Comparison of ENCODE assay signal across 27 mouse cellular contexts in the genomic region with DNA sequence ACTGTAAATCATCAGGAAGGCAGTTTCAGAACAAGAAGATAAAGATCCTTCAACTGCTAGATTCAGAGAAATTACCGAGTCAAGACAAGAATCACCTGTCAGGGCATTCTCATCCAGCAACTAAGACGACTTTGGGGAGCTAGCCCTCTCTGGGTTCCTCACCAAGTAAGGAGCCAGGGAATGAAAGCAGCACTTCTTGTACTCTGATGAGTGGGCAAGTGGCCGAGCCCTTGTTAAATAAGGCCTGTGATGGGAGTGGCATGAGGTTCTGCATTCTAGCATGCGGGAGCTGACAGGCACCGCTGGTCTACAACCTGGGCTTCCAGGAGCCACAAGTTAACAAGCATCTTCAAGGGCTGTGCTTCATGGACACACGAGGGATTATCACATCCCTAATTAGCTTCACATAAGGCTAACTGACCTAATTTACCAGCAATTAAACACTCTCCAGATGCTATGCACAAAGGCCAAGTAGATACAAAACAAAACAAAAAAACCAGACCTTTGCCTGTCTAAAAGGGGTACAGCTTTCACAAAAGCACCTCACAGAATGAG. TPM values are rescaled to one million over a fixed set of nuclear protein-coding genes. Genes with fewer than 3 reads are reported as not detected.
DNase-seq lines count a peak whose midpoint lies in the region; ATAC-seq lines count a peak whose summit lies in the region.
"Had no signal": no experiment of that assay in that cellular context is flagged by ENCODE, and none has a peak within 500 bp of the region (broad histone marks: within the 10 kb centered on the region; RNA-seq: fewer than 3 reads in every experiment).

No protein-coding gene starts in this region.

- H3K4me3 ChIP-seq in kidney, embryonic 15.5 days (replicated peaks) = no peak overlapping the region
- H3K4me3 ChIP-seq: embryonic facial prominence, embryonic 12.5 days; erythroblast, embryonic 14.5 days; hindbrain, embryonic 12.5 days; limb, embryonic 13.5 days; liver, embryonic 12.5 days; lung, embryonic 15.5 days; myocyte; neural tube, embryonic 13.5 days had no signal

- DNase-seq in gastrocnemius, adult 18-20 months (ENCODE audit: low spot score) = peak; percentile 65
- DNase-seq in gastrocnemius, postnatal 10 days = no peak
- no peak for DNase-seq in kidney, postnatal 4 days
- peak; percentile 37 for DNase-seq in MN1 (ENCODE audit: low spot score)
- peak; percentile 46 for DNase-seq in lung, postnatal 14 days
- DNase-seq in layer of hippocampus, postnatal 36 days = no peak
- DNase-seq: adrenal gland, postnatal 10 days; cerebellum, adult 2 months; cerebellum, postnatal 25 days; gastrocnemius, postnatal 14 days; kidney, adult 18-20 months; kidney, postnatal 10 days; midbrain, embryonic 14.5 days; right cerebral cortex, adult 18-20 months; thymus, adult 18-20 months; thymus, postnatal 36 days had no signal

- H3K9ac ChIP-seq in kidney, embryonic 15.5 days = no peak overlapping the region
- H3K9ac ChIP-seq: embryonic facial prominence, embryonic 12.5 days; hindbrain, embryonic 12.5 days; limb, embryonic 13.5 days; liver, embryonic 12.5 days; lung, embryonic 15.5 days; neural tube, embryonic 13.5 days had no signal

- H3K27ac ChIP-seq in kidney, embryonic 15.5 days = peak overlapping the region; percentile 75
- H3K27ac ChIP-seq: embryonic facial prominence, embryonic 12.5 days; hindbrain, embryonic 12.5 days; limb, embryonic 13.5 days; liver, embryonic 12.5 days; neural tube, embryonic 13.5 days had no signal

- no peaks in the 10 kb centered on the region for H3K9me3 ChIP-seq in kidney, embryonic 15.5 days (replicated peaks)
- H3K9me3 ChIP-seq: embryonic facial prominence, embryonic 12.5 days; hindbrain, embryonic 12.5 days; limb, embryonic 13.5 days; liver, embryonic 12.5 days; lung, embryonic 15.5 days; neural tube, embryonic 13.5 days had no signal

- H3K4me1 ChIP-seq in kidney, embryonic 15.5 days = peaks cover 87% of the 10 kb centered on the region

- 45% methylated on average over 6 of the region's 6 CpGs for WGBS in kidney, embryonic 15.5 days

- ATAC-seq in kidney, embryonic 15.5 days (replicated peaks; ENCODE audit: low FRiP score) = no peak
- ATAC-seq: forebrain, embryonic 14.5 days; liver, embryonic 12.5 days had no signal

- H3K27me3 ChIP-seq in kidney, embryonic 15.5 days = no peaks in the 10 kb centered on the region
- H3K27me3 ChIP-seq: embryonic facial prominence, embryonic 12.5 days; hindbrain, embryonic 12.5 days; limb, embryonic 13.5 days; lung, embryonic 15.5 days; neural tube, embryonic 13.5 days had no signal

- H3K36me3 ChIP-seq in kidney, embryonic 15.5 days = no peaks in the 10 kb centered on the region
- H3K36me3 ChIP-seq: hindbrain, embryonic 12.5 days; liver, embryonic 12.5 days; lung, embryonic 15.5 days; neural tube, embryonic 13.5 days had no signal

- H3K4me2 ChIP-seq in kidney, embryonic 15.5 days = no peak overlapping the region
- H3K4me2 ChIP-seq: embryonic facial prominence, embryonic 12.5 days; heart, embryonic 11.5 days; hindbrain, embryonic 12.5 days; limb, embryonic 13.5 days; liver, embryonic 12.5 days; lung, embryonic 15.5 days; neural tube, embryonic 13.5 days had no signal

RNA-seq across cellular contexts. Expression of a gene that starts 47.2 kb away (rescaled TPM):
- 10 to 100 TPM; 36.4 to 42.2 TPM for total RNA-seq in gastrocnemius, adult 18-20 months (2021)
- total RNA-seq in gastrocnemius, postnatal 10 days (2021) = 10 to 100 TPM; 52.1 to 54.0 TPM
- 7.3 and 8.1 TPM in 2 replicates for polyA plus RNA-seq in kidney, embryonic 15.5 days (2015; fragmentation: Nextera tagmentation; extraction: Ambion mirVana)
- total RNA-seq in layer of hippocampus, postnatal 36 days (2021) = 10 to 100 TPM; 27.0 to 27.8 TPM

Comparison
In these comparisons a context has a peak if more than half of its experiments do, and no peak if none do; other contexts are left out.
1. DNase-seq: peak in gastrocnemius, adult 18-20 months (single experiment), MN1 (single experiment) and lung, postnatal 14 days (single experiment); none in gastrocnemius, postnatal 10 days (single experiment), kidney, postnatal 4 days (0 of 2) and layer of hippocampus, postnatal 36 days (0 of 2).